Mouse (Mus musculus): ENCODE data around the gene BC049715.
"Not testable (repeated sequence)": the region's sequence is repeated elsewhere in the genome, so short reads cannot be mapped to it uniquely, and the experiment has no call there.

The BC049715 gene

GRCm38 (mm10) chr6:136827516-136827880 is at the start of gene BC049715:
Gene BC049715 (plus strand): TSS chr6:136827626.
- DNase-seq (ENCODE audit: inconsistent age in 2 of 2, low spot score in 1 of 2): no peak

DNA sequence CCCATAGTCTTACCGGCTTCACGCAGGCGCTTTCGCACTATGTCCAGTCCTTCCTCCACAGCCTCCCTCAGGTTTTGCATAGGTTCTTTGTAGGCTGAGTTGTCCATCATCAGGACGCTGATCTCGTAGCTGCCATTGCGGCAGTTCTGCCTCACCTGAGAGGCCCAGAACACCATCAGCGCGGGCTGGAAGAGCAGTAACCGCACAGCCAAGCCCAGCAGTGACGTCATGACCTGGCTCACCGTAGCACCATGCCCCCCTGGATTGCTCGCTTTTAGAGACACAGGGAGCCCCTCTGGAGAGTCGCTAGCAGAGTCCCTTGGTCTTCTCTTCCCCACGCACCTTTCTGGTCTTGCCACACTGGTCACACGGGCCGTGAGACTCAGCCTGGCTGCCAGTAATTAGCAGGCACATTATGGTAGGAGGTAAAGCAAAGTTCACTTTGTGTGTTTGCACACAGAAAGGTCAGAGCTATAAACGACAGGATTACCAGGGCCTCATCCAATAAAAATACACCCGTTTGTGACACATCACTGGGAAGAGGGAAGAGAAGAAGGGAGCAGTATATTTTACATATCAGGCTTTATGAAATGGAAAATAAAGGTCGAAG is 45.9 kb upstream of the BC049715 start, which contains the start of gene Gucy2c:
TSS of gene Gucy2c (minus strand) at position 389 of the 610 bp plus-strand sequence.
- DNase-seq (ENCODE audit: inconsistent age in 2 of 2, low spot score in 1 of 2): no peak

GRCm38 (mm10) chr6:136782146-136782545 is 45.3 kb upstream of the BC049715 start:
- no peak for DNase-seq (ENCODE audit: inconsistent age in 2 of 2, low spot score in 1 of 2)

GRCm38 (mm10) chr6:136782761-136783160 is 44.7 kb upstream of the BC049715 start:
- no peak for DNase-seq (ENCODE audit: inconsistent age in 2 of 2, low spot score in 1 of 2)

- peak in 1 of 2 experiments; percentile 27 for DNase-seq (ENCODE audit: inconsistent age in 2 of 2, low spot score in 1 of 2)
Observed at GRCm38 (mm10) chr6:136789391-136789971, 37.9 kb upstream of the BC049715 start.

GRCm38 (mm10) chr6:136792884-136793758 is 34.3 kb upstream of the BC049715 start:
- DNase-seq (ENCODE audit: inconsistent age in 2 of 2, low spot score in 1 of 2): no peak

- no peak for DNase-seq (ENCODE audit: inconsistent age in 2 of 2, low spot score in 1 of 2)
Observed at GRCm38 (mm10) chr6:136793831-136794525, 33.4 kb upstream of the BC049715 start.

DNA sequence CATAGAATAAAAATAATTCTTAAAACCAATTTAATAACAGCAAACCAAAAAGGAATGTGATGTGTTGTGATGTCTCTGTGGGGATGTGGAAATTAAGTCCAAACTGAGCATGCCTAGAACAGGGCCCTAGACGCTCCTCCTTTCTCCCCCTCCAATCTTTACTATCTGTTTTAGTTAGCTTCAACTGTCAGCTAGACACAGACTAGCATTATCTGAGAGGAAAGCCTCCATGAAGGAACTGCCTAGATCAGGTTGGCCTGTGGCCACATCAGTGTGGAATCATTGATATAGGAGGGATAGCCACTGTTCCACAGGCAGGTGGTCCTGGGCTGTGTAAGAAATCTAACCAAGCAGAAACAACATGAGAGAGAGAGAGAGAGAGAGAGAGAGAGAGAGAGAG is 32.3 kb upstream of the BC049715 start:
- no peak for DNase-seq (ENCODE audit: inconsistent age in 2 of 2, low spot score in 1 of 2)

DNA sequence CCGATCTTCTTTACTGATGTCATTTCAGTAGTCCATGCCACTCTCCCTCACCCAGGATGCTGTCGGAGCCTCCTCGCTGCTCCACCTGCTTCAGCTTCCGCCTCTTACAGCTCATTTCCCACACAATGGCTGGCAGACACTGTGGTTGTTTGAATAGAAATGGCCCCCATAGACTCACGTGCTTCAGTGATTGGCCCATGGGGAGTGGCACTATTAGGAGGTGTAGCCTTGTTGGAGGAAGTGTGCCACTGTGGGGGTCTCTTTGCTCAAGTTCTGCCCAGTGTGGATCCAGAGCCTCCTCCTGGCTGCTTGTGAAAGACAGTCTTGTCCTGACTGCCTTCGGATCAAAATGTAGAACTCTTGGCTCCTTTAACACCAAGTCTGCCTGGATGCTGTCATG is 31.6 kb upstream of the BC049715 start:
- DNase-seq (ENCODE audit: inconsistent age in 2 of 2, low spot score in 1 of 2): no peak

DNA sequence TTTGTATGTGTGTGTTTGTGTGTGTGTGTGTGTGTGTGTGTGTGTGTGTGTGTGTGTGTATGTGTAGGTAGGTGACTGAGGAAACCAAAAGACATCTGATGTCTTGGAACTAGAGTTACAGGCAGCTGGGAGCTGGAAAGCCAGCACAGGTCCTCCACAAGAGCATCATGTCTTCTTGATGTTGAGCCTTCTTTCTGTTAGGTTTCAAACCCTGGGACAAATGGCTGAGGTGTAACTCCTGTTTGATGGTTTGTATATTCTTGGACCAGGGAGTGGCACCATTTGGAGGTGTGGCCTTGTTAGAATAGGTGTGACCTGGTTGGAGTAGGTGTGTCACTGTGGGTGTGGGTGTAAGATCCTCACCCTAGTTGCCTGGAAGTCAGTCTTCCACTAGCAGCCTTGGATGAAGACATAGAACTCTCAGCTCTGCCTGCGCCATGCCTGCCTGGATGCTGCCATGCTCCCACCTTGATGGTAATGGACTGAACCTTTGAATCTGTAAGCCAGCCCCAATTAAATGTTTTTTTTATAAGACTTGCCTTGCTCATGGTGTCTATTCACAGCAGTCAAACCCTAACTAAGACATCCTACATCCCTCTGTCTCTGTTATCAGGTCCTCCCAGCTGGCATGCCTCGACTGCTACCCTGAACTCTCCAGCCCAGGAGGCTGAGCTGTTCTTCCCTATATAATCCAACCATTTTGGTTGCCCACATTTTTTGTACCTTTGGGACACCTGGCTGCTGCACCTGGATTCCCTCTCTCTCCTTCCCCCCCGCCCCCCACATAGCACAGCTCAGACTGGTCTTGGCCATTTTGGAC is 29.3 kb upstream of the BC049715 start:
- DNase-seq (ENCODE audit: inconsistent age in 2 of 2, low spot score in 1 of 2): not testable (repeated sequence)

- DNase-seq (ENCODE audit: inconsistent age in 2 of 2, low spot score in 1 of 2): no peak
Observed at GRCm38 (mm10) chr6:136800710-136801109, 26.7 kb upstream of the BC049715 start.

DNA sequence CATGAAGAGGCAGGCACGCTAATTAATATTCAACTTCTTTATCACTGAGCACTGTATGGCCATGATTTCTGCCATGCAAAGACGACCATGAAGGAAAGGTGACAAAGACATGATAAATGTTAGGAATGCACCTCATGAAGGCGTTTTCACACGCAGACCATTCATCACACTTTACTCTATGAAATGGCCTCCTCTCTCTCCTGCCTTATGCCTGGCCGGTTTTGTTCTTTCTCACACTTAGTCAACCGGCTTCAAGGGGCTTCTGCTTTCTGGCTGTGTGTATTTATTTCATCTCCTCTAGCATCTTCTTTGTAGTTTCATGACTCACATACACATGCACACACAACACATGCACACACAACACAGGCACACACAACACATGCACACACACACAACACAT is 26.2 kb upstream of the BC049715 start:
- no peak for DNase-seq (ENCODE audit: inconsistent age in 2 of 2, low spot score in 1 of 2)

GRCm38 (mm10) chr6:136803093-136803738 is 24.2 kb upstream of the BC049715 start:
- DNase-seq (ENCODE audit: inconsistent age in 2 of 2, low spot score in 1 of 2): no peak

DNA sequence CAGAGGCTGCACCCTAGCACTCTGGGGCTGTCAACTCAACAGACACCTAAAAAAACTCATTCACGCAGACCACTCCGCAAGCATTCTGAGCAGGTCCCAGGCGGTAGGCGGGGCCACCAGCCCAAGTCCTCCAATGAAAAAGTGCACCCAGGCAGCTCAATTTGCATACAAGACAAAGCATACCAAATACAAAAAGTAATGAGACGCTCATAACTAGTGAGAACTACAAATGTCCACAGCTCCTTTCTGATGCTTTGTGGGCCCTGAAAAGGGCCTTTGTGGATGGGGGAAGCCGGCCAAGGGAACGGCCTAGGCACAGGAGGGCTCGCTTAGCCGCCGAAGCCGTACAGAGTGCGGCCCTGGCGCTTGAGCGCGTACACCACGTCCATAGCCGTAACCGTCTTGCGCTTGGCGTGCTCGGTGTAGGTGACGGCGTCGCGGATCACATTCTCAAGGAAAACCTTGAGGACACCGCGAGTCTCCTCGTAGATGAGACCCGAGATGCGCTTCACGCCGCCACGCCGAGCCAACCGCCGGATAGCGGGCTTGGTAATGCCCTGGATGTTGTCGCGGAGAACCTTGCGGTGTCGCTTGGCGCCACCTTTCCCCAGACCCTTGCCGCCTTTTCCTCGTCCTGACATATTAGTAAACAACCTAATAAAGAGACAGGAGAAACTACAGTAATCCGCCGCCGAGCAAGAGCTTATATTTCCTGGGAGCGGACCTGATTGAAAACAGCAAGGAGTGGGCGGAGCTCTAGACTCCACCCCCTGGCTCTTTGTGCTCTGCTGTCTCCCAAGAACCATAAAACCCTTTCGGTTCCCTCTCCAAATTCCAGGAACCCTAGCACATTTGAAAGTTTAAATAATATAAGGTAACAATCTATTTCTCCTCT is 23.4 kb upstream of the BC049715 start, which contains the start of gene Hist4h4:
TSS of gene Hist4h4 (minus strand) at position 677 of the 895 bp plus-strand sequence.
- peak; percentile 94 to 99 for DNase-seq (ENCODE audit: inconsistent age in 2 of 2, low spot score in 1 of 2)

DNA sequence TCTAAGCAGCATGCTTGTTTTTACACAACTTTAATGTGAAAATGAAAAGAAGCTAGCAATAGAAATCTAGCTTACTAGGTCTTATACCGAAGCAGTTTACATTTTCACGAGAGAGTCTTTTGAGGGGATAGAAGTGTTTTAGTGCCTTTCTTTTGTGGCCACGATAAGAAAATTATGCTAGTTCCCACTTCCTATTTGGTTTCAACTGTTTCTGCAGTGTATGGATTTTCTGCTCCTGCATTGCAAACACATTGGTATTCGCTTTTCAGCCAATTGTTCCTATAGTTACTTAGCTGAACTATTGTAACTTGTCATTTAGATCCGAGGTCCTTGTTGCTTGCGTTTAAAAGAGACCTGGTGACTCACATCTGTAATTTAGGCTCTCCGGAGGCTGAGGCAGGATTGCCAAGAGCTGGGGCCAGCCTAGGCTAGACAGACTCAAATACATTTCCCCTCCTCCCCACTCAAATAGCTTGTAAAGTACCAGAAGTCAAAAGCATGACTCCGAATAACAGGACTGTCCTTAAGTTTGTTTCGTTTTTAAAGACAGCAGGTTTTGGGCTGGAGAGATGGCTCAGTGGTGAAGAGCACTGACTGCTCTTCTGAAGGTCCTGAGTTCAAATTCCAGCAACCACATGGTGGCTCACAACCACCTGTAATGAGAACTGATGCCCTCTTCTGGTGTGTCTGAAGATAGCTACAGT is 22.6 kb upstream of the BC049715 start:
- no peak for DNase-seq (ENCODE audit: inconsistent age in 2 of 2, low spot score in 1 of 2)

- no peak for DNase-seq (ENCODE audit: inconsistent age in 2 of 2, low spot score in 1 of 2)
Observed at GRCm38 (mm10) chr6:136805409-136805775, 22.0 kb upstream of the BC049715 start.

- no peak for DNase-seq (ENCODE audit: inconsistent age in 2 of 2, low spot score in 1 of 2)
Observed at GRCm38 (mm10) chr6:136806819-136807218, 20.6 kb upstream of the BC049715 start.

- DNase-seq (ENCODE audit: inconsistent age in 2 of 2, low spot score in 1 of 2): no peak
Observed at GRCm38 (mm10) chr6:136807395-136808013, 19.9 kb upstream of the BC049715 start.

Data from adrenal gland, adult (tissue).